Mouse (Mus musculus): ENCODE data around the gene Robo1.

Gene Robo1

GRCm38 (mm10) chr16:72737154-72737553, 429.0 kb downstream of the Robo1 start:
- DNase-seq (ENCODE audit: low read depth), result no peak

- DNase-seq (ENCODE audit: low read depth), result no peak
These were observed 432.1 kb downstream of the Robo1 start for GRCm38 (mm10) chr16:72740218-72740617.

GRCm38 (mm10) chr16:72747696-72748095, 439.6 kb downstream of the Robo1 start:
- DNase-seq (ENCODE audit: low read depth), result no peak

- no peak for DNase-seq (ENCODE audit: low read depth)
These were observed 457.2 kb downstream of the Robo1 start for GRCm38 (mm10) chr16:72765128-72765913.

- no peak for DNase-seq (ENCODE audit: low read depth)
These were observed 461.2 kb downstream of the Robo1 start for GRCm38 (mm10) chr16:72769214-72769834.

GRCm38 (mm10) chr16:72772348-72772747, 464.2 kb downstream of the Robo1 start:
- DNase-seq (ENCODE audit: low read depth), result no peak

- DNase-seq (ENCODE audit: low read depth), result no peak
These were observed 464.9 kb downstream of the Robo1 start for GRCm38 (mm10) chr16:72773034-72773433.

- no peak for DNase-seq (ENCODE audit: low read depth)
These were observed 470.4 kb downstream of the Robo1 start for GRCm38 (mm10) chr16:72778520-72778919.

GRCm38 (mm10) chr16:72782171-72782570, 474.1 kb downstream of the Robo1 start:
- DNase-seq (ENCODE audit: low read depth), result no peak

- no peak for DNase-seq (ENCODE audit: low read depth)
These were observed 478.0 kb downstream of the Robo1 start for GRCm38 (mm10) chr16:72786079-72786478.

- no peak for DNase-seq (ENCODE audit: low read depth)
These were observed 478.5 kb downstream of the Robo1 start for GRCm38 (mm10) chr16:72786636-72787035.

GRCm38 (mm10) chr16:72788017-72788416, 479.9 kb downstream of the Robo1 start:
- DNase-seq (ENCODE audit: low read depth), result no peak

- DNase-seq (ENCODE audit: low read depth), result no peak
These were observed 483.1 kb downstream of the Robo1 start for GRCm38 (mm10) chr16:72791181-72791705.

- DNase-seq (ENCODE audit: low read depth), result no peak
These were observed 486.7 kb downstream of the Robo1 start for GRCm38 (mm10) chr16:72794692-72795378.

GRCm38 (mm10) chr16:72795379-72795712, 487.2 kb downstream of the Robo1 start:
- DNase-seq (ENCODE audit: low read depth), result no peak

- DNase-seq (ENCODE audit: low read depth), result no peak
These were observed 490.4 kb downstream of the Robo1 start for GRCm38 (mm10) chr16:72798405-72798949.

GRCm38 (mm10) chr16:72800121-72800749, 492.1 kb downstream of the Robo1 start:
- DNase-seq (ENCODE audit: low read depth), result no peak

- DNase-seq (ENCODE audit: low read depth), result no peak
These were observed 492.7 kb downstream of the Robo1 start for GRCm38 (mm10) chr16:72800788-72801187.

- no peak for DNase-seq (ENCODE audit: low read depth)
These were observed 500.2 kb downstream of the Robo1 start for GRCm38 (mm10) chr16:72808351-72808750.

GRCm38 (mm10) chr16:72810942-72811341, 502.8 kb downstream of the Robo1 start:
- no peak for DNase-seq (ENCODE audit: low read depth)

- DNase-seq (ENCODE audit: low read depth), result no peak
These were observed 503.4 kb downstream of the Robo1 start for GRCm38 (mm10) chr16:72811494-72811893.

GRCm38 (mm10) chr16:72811908-72812307, 503.8 kb downstream of the Robo1 start:
- no peak for DNase-seq (ENCODE audit: low read depth)

Measured in induced T-regulatory cell, adult 2 months (primary cell).